Mouse (Mus musculus) adrenal gland, postnatal 14 days (tissue): ENCODE results near the gene 4930518I15Rik. TPM values are rescaled to one million over a fixed set of nuclear protein-coding genes. Genes with fewer than 3 reads are reported as not detected.
"Not testable (repeated sequence)": the region's sequence is repeated elsewhere in the genome, so short reads cannot be mapped to it uniquely, and the experiment has no call there.

Experiments used
- DNase-seq: peaks from one replicate; pipeline ENCODE4 v3.0.0; 2021; ENCODE audit warnings: mixed read lengths
- total RNA-seq: library from RNA; stranded (reverse); gene quantifications from 2 replicates; pipeline ENCODE4 v1.2.3, GENCODE M21; 2021

4930518I15Rik gene
- total RNA-seq, 1 experiment from 2014 or later: 2.8 TPM

GRCm38 (mm10) chr2:156877726-156878125, 20.0 kb upstream of the 4930518I15Rik start:
- DNase-seq: peak; percentile 45

- no peak for DNase-seq
These were observed 17.2 kb upstream of the 4930518I15Rik start for GRCm38 (mm10) chr2:156874760-156875510.

- no peak for DNase-seq
These were observed 16.5 kb upstream of the 4930518I15Rik start for GRCm38 (mm10) chr2:156874047-156874759.

GRCm38 (mm10) chr2:156873629-156874028, 15.9 kb upstream of the 4930518I15Rik start:
- peak; percentile 68 for DNase-seq

- DNase-seq: peak; percentile 85
These were observed 12.8 kb upstream of the 4930518I15Rik start for GRCm38 (mm10) chr2:156870519-156870918.

GRCm38 (mm10) chr2:156869554-156869953, 11.8 kb upstream of the 4930518I15Rik start:
- DNase-seq: no peak

- DNase-seq: peak; percentile 59
These were observed 11.2 kb upstream of the 4930518I15Rik start for GRCm38 (mm10) chr2:156868994-156869393.

- DNase-seq: no peak
These were observed 6.7 kb upstream of the 4930518I15Rik start for GRCm38 (mm10) chr2:156864481-156864880.

- peak; percentile 90 for DNase-seq
These were observed 5.9 kb upstream of the 4930518I15Rik start for GRCm38 (mm10) chr2:156863487-156864160.

- DNase-seq: peak; percentile 99
These were observed 5.2 kb upstream of the 4930518I15Rik start, which contains the start of gene Rab5if for GRCm38 (mm10) chr2:156862772-156863486. Gene Rab5if, plus strand, starts transcription at chr2:156863128.

GRCm38 (mm10) chr2:156862041-156862717, 4.4 kb upstream of the 4930518I15Rik start:
- DNase-seq: peak; percentile 68

GRCm38 (mm10) chr2:156858671-156859070, 925 bp upstream of the 4930518I15Rik start:
- no peak for DNase-seq

GRCm38 (mm10) chr2:156857385-156857791, 358 bp downstream of the 4930518I15Rik start:
- DNase-seq: no peak

GRCm38 (mm10) chr2:156856311-156856710, 1.4 kb downstream of the 4930518I15Rik start:
- no peak for DNase-seq

- peak; percentile 64 for DNase-seq
These were observed 3.6 kb downstream of the 4930518I15Rik start for GRCm38 (mm10) chr2:156853999-156854771.

GRCm38 (mm10) chr2:156853584-156853983, 4.2 kb downstream of the 4930518I15Rik start:
- DNase-seq: not testable (repeated sequence)

GRCm38 (mm10) chr2:156850505-156850904, 7.2 kb downstream of the 4930518I15Rik start:
- no peak for DNase-seq

GRCm38 (mm10) chr2:156848526-156849182, 9.1 kb downstream of the 4930518I15Rik start:
- DNase-seq: no peak

GRCm38 (mm10) chr2:156847653-156848052, 10.1 kb downstream of the 4930518I15Rik start:
- peak; percentile 22 for DNase-seq

GRCm38 (mm10) chr2:156844715-156845114, 13.0 kb downstream of the 4930518I15Rik start:
- DNase-seq: no peak
